Mouse (Mus musculus) liver, postnatal 0 days (tissue): ENCODE data around the gene Prpsap2. TPM values are rescaled to one million over a fixed set of nuclear protein-coding genes. Genes with fewer than 3 reads are reported as not detected.
"Not testable (repeated sequence)": the region's sequence is repeated elsewhere in the genome, so short reads cannot be mapped to it uniquely, and the experiment has no call there.

ENCODE experiments used
- ATAC-seq: fragments of 200-750 bp; cut with Nextera tagmentation; 2 replicates; pipeline ENCODE4 v1.8.0; 2017; ENCODE audit warnings: mild to moderate bottlenecking, moderate library complexity
- DNase-seq: peaks from one replicate; pipeline ENCODE4 v3.0.0-alpha.2; 2016
- H3K27ac ChIP-seq: fragments of 300-500 bp; sonication (generic); 2 replicates; pipeline ENCODE4 v1.5.1; 2014; ENCODE audit warnings: antibody characterized with exemption, moderate library complexity, mild to moderate bottlenecking, low read depth
- H3K27me3 ChIP-seq: fragments of 300-500 bp; sonication (generic); 2 replicates; pipeline ENCODE4 v1.6.1; 2014; ENCODE audit warnings: low read length, control low read depth, mixed read lengths; ENCODE audit not compliant: insufficient read depth
- H3K36me3 ChIP-seq: fragments of 300-500 bp; sonication (generic); replicated peaks from 2 replicates; pipeline ENCODE4 v1.6.1; 2014; ENCODE audit warnings: mild to moderate bottlenecking, control low read depth, low read length, moderate library complexity, mixed read lengths; ENCODE audit not compliant: insufficient read depth
- H3K4me1 ChIP-seq: fragments of 300-500 bp; sonication (generic); 2 replicates; pipeline ENCODE4 v1.6.1; 2014; ENCODE audit warnings: antibody characterized with exemption, mild to moderate bottlenecking, control low read depth; ENCODE audit not compliant: insufficient read depth
- H3K4me2 ChIP-seq: fragments of 300-500 bp; sonication (generic); 2 replicates; pipeline ENCODE4 v1.6.1; 2014; ENCODE audit warnings: low read depth, mild to moderate bottlenecking, low read length, moderate library complexity, mixed read lengths
- H3K4me3 ChIP-seq: fragments of 300-500 bp; sonication (generic); 2 replicates; pipeline ENCODE4 v1.5.1; 2014; ENCODE audit warnings: low read depth, low read length
- H3K9ac ChIP-seq: fragments of 300-500 bp; sonication (generic); replicated peaks from 2 replicates; pipeline ENCODE4 v1.6.1; 2014; ENCODE audit warnings: mild to moderate bottlenecking, moderate library complexity
- H3K9me3 ChIP-seq: fragments of 300-500 bp; sonication (generic); 2 replicates; pipeline ENCODE4 v1.6.1; 2016; ENCODE audit warnings: mild to moderate bottlenecking, control low read depth, low read length, mixed read lengths
- CTCF ChIP-seq: sonication (generic); IDR thresholded peaks from 2 replicates; pipeline ENCODE4 v1.5.1; 2016; ENCODE audit warnings: antibody characterized with exemption, low read depth
- EP300 ChIP-seq: IDR thresholded peaks from 2 replicates; pipeline ENCODE4 v1.6.1; 2016; ENCODE audit warnings: antibody characterized with exemption, low read depth, mild to moderate bottlenecking
- WGBS: fragments of 180-500 bp; shearing (Covaris S2); extraction: QIAGEN DNeasy Blood & Tissue Kit; methylation state at CpG from one replicate; pipeline ENCODE4 v1.1.7; 2014; ENCODE audit not compliant: insufficient replicate concordance; 5-methylcytosine and 5-hydroxymethylcytosine counted together
- polyA plus RNA-seq: library from polyadenylated mRNA; unstranded; fragments of >200 nt; fragmentation: Nextera tagmentation; extraction: Ambion mirVana; gene quantifications from 2 replicates; pipeline ENCODE4 v1.2.1, GENCODE M21; 2015

Gene Prpsap2
- 5.2 and 5.7 TPM in 2 replicates for polyA plus RNA-seq

- DNase-seq (peak; percentile 100), ATAC-seq (peak; percentile 97)
- no peaks in the 10 kb centered on the region for H3K27me3 ChIP-seq
- WGBS: under 1% methylated on average over 50 of the region's 51 CpGs
- peak within 1 kb of the TSS; percentile 85 for H3K9ac ChIP-seq
- TF ChIP-seq EP300: no peak
- peak within 1 kb of the TSS; percentile 79 for H3K4me3 ChIP-seq
- H3K4me2 ChIP-seq: peak within 1 kb of the TSS; percentile 80
- peak within 1 kb of the TSS; percentile 97 for H3K27ac ChIP-seq
- H3K9me3 ChIP-seq: no peaks in the 10 kb centered on the region
- H3K36me3 ChIP-seq: no peaks in the 10 kb centered on the region
- peaks cover 9% of the 10 kb centered on the region; the same call in 1 of the 2 replicates for H3K4me1 ChIP-seq
Observed at GRCm38 (mm10) chr11:61761584-61762407, at the start of gene Prpsap2. TSS of gene Prpsap2 (minus strand) at chr11:61762088.

GRCm38 (mm10) chr11:61809793-61810192 is 47.9 kb upstream of the Prpsap2 start:
- H3K27ac ChIP-seq: no peak overlapping the region
- H3K36me3 ChIP-seq: peaks cover 35% of the 10 kb centered on the region
- no peaks in the 10 kb centered on the region for H3K4me1 ChIP-seq

GRCm38 (mm10) chr11:61808551-61809117 is 46.7 kb upstream of the Prpsap2 start:
- Histone ChIP-seq H3K4me2 (no peak overlapping the region), H3K27ac (no peak overlapping the region), H3K27me3 (no peaks in the 10 kb centered on the region), H3K9ac (no peak overlapping the region), H3K4me1 (no peaks in the 10 kb centered on the region), H3K4me3 (no peak overlapping the region), H3K9me3 (no peaks in the 10 kb centered on the region), H3K36me3 (peaks cover 34% of the 10 kb centered on the region)
- DNase-seq: no peak
- TF ChIP-seq CTCF: no peak
- TF ChIP-seq EP300: no peak
- WGBS: 74% methylated on average over 2 of the region's 2 CpGs
- no peak for ATAC-seq

More at GRCm38 (mm10) chr11:61809793-61810192, 47.9 kb upstream of the Prpsap2 start:
- H3K4me2 ChIP-seq: no peak overlapping the region
- no peak for TF ChIP-seq EP300
- no peak for TF ChIP-seq CTCF
- ATAC-seq (no peak), DNase-seq (no peak)
- H3K9ac ChIP-seq: no peak overlapping the region
- no peaks in the 10 kb centered on the region for H3K9me3 ChIP-seq
- H3K27me3 ChIP-seq: no peaks in the 10 kb centered on the region
- no peak overlapping the region for H3K4me3 ChIP-seq
- WGBS: 73% methylated on average over 4 of the region's 4 CpGs

GRCm38 (mm10) chr11:61793441-61793840 is 31.6 kb upstream of the Prpsap2 start:
- DNase-seq (no peak), ATAC-seq (no peak)
- Histone ChIP-seq H3K4me1 (no peaks in the 10 kb centered on the region), H3K36me3 (peaks cover 26% of the 10 kb centered on the region), H3K9ac (no peak overlapping the region), H3K4me3 (no peak overlapping the region), H3K27me3 (no peaks in the 10 kb centered on the region), H3K9me3 (no peaks in the 10 kb centered on the region), H3K27ac (no peak overlapping the region), H3K4me2 (no peak overlapping the region)
- WGBS: 88% methylated on average over 1 of the region's 1 CpGs
- no peak for TF ChIP-seq CTCF
- no peak for TF ChIP-seq EP300

- no peaks in the 10 kb centered on the region for H3K27me3 ChIP-seq
- no peaks in the 10 kb centered on the region for H3K4me1 ChIP-seq
- DNase-seq: no peak
- no peak overlapping the region for H3K4me2 ChIP-seq
- no peak for ATAC-seq
- TF ChIP-seq EP300 (no peak), CTCF (no peak)
- 79% methylated on average over 1 of the region's 1 CpGs for WGBS
- H3K36me3 ChIP-seq: peaks cover 34% of the 10 kb centered on the region
- no peak overlapping the region for H3K4me3 ChIP-seq
- no peak overlapping the region for H3K9ac ChIP-seq
- no peaks in the 10 kb centered on the region for H3K9me3 ChIP-seq
- H3K27ac ChIP-seq: no peak overlapping the region
Observed at GRCm38 (mm10) chr11:61788550-61788949, 26.7 kb upstream of the Prpsap2 start.

- H3K4me3 ChIP-seq, H3K27ac ChIP-seq, DNase-seq, H3K4me2 ChIP-seq, H3K9me3 ChIP-seq, H3K27me3 ChIP-seq, ATAC-seq, H3K9ac ChIP-seq, H3K4me1 ChIP-seq: not testable (repeated sequence)
- 92% methylated on average over 3 of the region's 3 CpGs for WGBS
- peaks cover 42% of the 10 kb centered on the region for H3K36me3 ChIP-seq
Observed at GRCm38 (mm10) chr11:61782526-61782925, 20.6 kb upstream of the Prpsap2 start.
